Mouse (Mus musculus) kidney, adult 2 months (tissue): ENCODE results near the gene Olfr1346.

Experiments
- CTCF ChIP-seq: fragments of 200-500 bp; conservative IDR thresholded peaks from 2 replicates; pipeline ENCODE4 v1.5.1; 2011; ENCODE audit warnings: low read depth, mild to moderate bottlenecking, control low read depth, low read length, moderate library complexity, mixed read lengths; ENCODE audit not compliant: insufficient read depth, insufficient read length
- POLR2A ChIP-seq: fragments of 200-500 bp; IDR thresholded peaks from one replicate; pipeline ENCODE4 v1.6.1; 2011; ENCODE audit warnings: low read depth, low read length, control low read depth

GRCm38 (mm10) chr7:6526141-6526540 is 59.2 kb downstream of the Olfr1346 start:
- TF ChIP-seq CTCF (peak; percentile 56), POLR2A (no peak)
